Mouse (Mus musculus): Measurements from ENCODE around the gene Ccl1. TPM values are rescaled to one million over a fixed set of nuclear protein-coding genes. Genes with fewer than 3 reads are reported as not detected.

The Ccl1 gene
- not detected for total RNA-seq (2021)
- long read RNA-seq = 0 reads

- no peak for DNase-seq (ENCODE audit: low spot score in 2 of 2)
Observed at GRCm38 (mm10) chr11:82305590-82305989, at the start of gene Ccl1. Ccl1 (minus strand) TSS chr11:82305690.

GRCm38 (mm10) chr11:82351039-82351438, 45.5 kb upstream of the Ccl1 start:
- peak; percentile 6 to 35 for DNase-seq (ENCODE audit: low spot score in 2 of 2)

- DNase-seq (ENCODE audit: low spot score in 2 of 2) = no peak
Observed at GRCm38 (mm10) chr11:82340900-82341299, 35.4 kb upstream of the Ccl1 start.

DNA sequence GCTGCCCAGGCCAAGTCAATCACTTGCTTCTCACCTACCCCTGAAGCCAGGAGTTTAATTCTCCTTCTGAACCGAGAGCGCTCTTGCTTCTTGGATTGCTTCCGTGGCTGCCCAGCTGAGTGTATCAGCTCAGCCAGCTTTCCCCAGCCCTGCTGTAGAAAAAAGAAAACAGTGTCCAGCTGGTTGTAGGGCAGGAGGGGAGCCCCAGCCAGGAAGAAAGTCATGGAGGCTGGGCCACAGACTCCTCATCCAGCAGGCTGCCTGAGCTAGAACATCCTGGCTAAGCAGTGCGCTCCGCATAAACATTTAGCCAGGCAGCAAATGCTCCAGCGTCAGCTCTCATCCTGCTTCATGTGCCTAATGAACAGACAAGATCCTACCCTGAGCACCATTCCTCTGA, 34.9 kb upstream of the Ccl1 start:
- DNase-seq (ENCODE audit: low spot score in 2 of 2) = no peak

DNA sequence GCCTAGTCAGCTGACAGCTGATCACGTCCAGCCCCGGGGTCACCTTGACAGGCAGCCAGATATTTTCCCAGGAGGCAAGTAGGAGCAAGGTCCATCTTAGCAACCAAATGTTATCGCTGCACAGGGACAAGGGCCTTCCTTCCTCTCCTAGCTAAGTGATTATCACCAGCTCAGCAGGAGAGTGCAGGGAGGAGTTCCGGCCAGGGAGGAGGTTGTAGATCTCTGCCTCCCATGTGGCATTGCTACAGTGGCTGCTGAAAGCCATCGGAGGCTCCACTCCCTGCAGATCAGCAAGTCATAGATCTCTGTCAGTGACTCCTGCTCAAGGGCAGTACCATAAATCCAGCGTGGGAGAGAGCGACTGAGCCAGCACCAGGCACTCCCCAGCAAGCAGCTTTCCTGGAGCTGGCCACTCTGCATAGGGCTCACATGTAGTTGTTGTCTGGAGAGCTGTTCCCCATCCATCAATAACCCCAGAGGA, 34.5 kb upstream of the Ccl1 start:
- no peak for DNase-seq (ENCODE audit: low spot score in 2 of 2)

GRCm38 (mm10) chr11:82313153-82313552, 7.7 kb upstream of the Ccl1 start:
- DNase-seq (ENCODE audit: low spot score in 2 of 2) = no peak

DNA sequence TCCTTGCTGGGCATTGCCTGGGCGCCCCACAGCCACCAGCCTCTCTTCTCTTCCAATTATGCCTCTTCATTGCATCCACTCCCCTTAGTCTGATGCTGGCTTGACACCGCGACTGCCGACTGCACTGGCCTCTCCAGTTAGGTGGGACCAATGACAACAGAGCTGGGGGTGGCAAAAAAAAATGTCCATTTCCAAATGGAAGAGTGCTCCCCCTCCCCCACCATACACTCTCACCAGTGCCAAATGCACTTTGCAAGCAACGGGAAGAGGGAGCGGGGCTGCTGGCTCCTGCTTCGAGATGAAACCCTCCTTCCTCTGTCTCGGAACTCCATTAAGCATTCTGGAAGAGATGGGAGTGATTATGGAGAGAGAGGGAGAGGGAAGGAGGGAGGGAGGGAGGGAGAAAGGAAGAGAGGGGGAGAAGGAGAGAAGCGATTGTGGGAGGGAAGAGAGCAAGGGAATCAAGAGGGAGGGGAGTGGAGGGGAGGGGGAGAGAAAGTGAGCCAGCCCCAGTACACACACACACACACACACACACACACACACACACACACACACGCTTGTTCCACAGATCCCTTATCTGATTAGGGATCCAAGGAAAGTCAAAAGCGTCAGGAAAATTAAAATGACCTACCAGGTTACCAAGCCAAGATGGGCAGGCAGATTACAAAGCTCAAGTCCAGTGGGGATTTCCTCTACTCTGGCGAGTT, 5.0 kb upstream of the Ccl1 start:
- DNase-seq (ENCODE audit: low spot score in 2 of 2) = peak; percentile 23 to 34

DNA sequence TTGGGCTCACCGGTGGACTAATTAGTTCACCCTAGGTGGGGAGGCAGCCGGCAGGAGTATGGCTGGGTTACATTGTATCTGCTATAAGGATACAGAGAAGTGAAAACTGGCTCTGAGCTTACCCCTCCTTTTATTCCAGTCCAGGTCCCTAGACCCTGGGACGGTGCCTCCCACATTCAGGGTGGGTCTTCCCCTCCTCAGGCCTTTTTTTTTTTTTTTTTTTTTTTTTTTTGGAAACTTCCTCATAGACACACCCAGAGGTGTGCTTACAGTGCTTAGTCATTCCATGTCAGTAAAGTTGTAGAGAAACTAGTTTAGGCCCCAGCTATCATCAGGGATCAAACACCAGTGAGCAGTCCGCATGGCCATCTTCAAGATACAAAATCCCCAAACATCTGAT, 7.6 kb downstream of the Ccl1 start:
- DNase-seq (ENCODE audit: low spot score in 2 of 2) = no peak

GRCm38 (mm10) chr11:82290841-82291240, 14.6 kb downstream of the Ccl1 start:
- no peak for DNase-seq (ENCODE audit: low spot score in 2 of 2)

DNA sequence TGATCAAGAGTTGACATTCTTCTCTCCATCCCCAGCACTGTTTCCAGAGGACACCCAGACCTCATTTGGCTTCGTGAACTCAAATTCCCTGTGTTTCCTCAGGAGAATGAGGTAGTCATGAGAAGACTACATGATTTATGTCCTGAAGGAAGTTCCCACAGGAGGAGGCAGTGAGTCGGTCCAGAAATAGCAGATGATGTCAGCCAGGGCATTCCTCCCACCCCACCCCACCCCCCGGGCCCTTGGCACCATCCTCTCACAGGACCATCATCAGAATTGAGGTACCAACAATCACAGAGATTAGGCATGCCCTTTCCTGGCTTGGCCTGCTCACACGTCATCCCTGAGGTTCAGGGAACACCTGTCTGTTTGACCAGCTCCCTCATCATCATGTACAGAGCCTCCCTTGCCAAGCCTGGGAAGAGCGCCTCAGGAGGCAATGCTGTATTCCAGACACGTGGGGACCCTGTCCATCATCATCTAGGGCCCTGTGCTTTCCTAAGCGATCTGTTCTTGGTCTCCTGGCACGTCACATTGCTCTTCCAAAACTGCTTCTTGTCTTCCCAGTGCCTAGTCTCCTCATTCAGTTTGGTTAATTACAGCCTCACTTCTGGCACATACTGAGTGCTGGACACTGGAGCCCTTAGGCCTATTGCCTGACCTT, 31.2 kb downstream of the Ccl1 start:
- no peak for DNase-seq (ENCODE audit: low spot score in 2 of 2)

DNA sequence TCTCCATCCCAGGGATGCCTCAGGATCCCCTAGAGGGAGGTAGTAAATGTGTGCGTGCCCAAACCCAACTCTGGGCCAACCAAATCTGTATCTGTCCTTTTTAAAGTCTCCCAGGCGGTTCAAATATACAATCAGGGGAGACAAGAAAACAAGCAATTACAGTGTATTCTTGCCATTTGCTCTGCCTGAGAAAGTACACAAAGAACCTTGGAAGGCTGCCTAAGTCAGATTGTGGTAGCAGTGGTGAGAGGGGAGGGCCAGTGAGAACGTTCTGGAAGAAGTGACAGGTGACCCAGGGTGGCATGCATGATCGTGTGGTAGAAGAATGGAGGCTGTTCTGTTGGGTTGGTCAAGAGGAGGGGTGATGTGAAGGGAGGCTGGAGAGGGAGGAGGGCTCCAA, 46.4 kb downstream of the Ccl1 start:
- DNase-seq (ENCODE audit: low spot score in 2 of 2) = no peak

- DNase-seq (ENCODE audit: low spot score in 2 of 2) = peak; percentile 69 to 73
Observed at GRCm38 (mm10) chr11:82255601-82256000, 49.9 kb downstream of the Ccl1 start.

GRCm38 (mm10) chr11:82253421-82253820, 52.1 kb downstream of the Ccl1 start:
- DNase-seq (ENCODE audit: low spot score in 2 of 2) = no peak

DNA sequence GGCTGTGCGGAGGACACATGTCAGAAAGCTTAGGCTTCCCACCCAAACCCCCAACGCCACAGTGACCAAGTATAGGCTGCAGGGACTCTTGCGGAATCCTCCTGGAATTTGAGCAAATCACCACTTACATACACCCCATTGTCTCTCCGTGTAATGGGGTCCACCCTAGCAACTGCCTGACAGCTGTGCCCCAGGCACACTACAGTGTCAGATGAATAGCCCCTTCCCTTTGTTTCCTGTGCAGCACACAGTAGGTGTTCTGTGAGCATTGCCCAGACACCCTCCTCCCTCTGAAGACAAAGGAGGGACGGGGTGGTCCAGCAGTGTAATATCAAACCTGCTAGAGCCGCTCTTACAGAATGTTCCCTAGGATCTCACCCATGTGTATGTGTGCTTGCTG, 54.2 kb downstream of the Ccl1 start:
- no peak for DNase-seq (ENCODE audit: low spot score in 2 of 2)

DNA sequence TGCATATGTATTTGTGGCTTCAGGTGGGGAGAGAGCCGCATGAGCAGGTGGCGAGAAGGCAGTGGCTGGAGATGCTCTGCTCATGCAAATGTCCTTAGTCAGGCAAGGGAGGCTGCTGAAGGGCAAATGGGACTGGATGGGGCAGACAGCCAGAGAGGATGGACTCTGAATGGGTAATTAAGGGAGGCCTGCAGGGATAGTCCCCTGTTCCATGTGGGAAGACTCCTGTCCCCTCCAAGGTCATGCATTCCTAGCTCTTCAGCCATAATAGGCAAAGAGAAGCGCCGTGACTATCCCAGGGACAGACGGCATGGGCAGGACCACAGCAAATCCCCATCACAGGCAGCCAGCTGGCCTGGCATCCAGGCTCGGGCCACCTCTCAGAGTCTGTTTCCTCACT, 55.5 kb downstream of the Ccl1 start:
- no peak for DNase-seq (ENCODE audit: low spot score in 2 of 2)

DNA sequence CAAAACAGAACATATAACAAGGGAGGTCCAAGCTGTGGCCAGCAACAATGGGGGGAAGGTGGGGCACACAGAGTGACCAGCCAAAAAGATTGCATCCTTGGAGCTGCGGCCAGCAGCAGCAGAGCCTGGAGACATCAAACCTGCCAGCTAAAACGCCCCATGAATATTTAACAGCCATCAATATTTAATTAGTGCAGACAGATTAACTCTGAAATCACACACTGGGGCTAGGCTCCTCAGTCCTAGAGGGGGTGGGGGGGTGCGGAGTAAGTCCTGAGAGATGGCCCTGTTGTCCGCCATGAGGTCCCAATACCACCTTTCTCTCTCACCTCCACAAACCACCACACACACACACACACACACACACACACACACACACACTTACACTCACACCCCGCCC, 68.1 kb downstream of the Ccl1 start:
- no peak for DNase-seq (ENCODE audit: low spot score in 2 of 2)

DNA sequence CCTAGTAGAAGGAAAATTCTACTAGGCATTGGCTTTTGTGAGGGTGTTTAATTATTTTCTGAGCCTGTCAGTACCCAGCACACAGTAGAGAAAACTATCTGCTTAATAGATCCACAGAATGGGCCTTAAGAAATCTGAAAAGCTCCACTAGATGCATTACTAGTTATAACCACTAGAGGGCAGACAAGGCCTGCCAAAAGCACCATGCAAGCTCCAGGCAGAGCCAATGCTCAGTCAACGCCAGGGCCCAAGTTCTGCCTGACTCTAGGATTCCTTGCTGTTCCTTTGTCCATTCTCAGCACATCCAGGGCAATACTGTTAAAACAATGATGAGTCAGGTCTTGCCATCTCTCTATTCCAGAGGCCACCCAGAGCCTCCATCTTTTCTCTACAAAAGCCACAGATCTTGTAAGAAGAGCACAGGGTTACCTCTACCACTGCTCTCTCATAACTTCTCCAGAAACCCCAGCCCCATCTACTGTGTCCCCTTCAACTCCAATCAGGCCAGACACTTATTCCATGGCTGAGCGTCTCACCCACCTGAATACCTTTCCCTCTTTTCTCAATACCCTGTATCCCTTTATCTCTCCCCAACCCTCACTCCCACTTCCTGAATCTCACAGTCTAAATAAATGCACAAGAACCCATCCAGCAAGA, 69.8 kb downstream of the Ccl1 start:
- peak; percentile 34 to 51 for DNase-seq (ENCODE audit: low spot score in 2 of 2)

DNA sequence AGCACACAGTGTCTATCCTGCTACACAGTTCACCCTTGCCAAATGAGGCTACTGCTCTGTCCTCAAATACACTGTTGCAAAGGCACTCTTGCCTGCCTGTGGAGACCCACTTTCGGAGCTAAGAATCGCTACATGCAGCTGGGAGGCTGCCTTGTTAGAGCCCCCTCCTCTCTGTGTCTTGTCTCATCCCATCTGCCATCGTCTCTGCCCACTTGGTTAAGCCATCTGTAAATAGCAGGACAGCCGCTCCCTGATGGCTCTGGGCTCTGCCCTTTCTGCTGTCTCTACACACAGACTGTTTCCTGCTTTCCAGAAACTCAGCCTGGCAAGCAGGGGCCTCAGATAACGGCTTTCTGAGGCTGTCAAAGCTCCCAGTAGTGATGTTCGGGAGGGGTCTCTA, 71.5 kb downstream of the Ccl1 start:
- peak; percentile 32 to 47 for DNase-seq (ENCODE audit: low spot score in 2 of 2)

DNA sequence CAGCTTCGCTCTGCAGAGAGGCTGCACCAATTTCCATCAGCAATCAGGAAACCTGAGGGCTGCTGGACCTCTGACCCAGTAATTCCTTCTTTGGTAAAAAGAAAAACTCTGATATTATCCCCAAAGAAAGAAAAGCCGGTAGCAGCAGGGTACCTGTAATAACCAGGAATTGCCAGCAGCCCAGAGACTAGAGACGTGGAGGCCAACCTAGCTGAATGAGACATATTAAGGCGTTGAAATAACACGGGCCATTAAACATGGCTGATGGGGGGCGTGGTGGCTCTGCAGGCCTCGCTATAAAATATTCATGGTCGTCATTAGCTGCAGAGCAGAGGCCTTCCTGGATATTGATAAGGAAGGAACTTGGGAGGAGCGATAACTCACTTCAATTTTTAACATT, 78.5 kb downstream of the Ccl1 start:
- DNase-seq (ENCODE audit: low spot score in 2 of 2) = no peak

DNA sequence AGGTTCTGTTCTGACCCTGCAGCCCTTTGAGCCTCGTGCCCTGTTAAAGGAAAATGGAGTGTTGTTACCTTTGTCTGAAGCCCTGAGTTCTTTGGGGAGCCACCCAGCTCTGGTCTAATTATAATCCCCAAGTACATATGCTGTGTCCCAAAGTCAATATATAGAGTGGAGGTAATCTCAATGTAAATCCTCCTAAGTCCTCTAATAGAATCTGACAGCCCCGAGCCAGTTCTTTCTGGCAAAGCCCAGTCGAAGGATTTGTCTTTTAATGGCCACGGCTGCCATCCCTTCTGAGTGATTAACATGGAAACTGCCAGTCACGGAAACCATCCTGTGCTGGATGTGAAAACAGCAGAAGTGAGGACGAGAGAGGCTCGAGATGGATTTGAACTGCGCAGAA, 79.6 kb downstream of the Ccl1 start:
- no peak for DNase-seq (ENCODE audit: low spot score in 2 of 2)

GRCm38 (mm10) chr11:82216531-82216930, 89.0 kb downstream of the Ccl1 start:
- no peak for DNase-seq (ENCODE audit: low spot score in 2 of 2)

GRCm38 (mm10) chr11:82214405-82214804, 91.1 kb downstream of the Ccl1 start:
- DNase-seq (ENCODE audit: low spot score in 2 of 2) = no peak

Data from layer of hippocampus, postnatal 10 days (tissue).